Mouse (Mus musculus): Measurements from ENCODE around the gene Tmem120a.

Tmem120a gene

DNA sequence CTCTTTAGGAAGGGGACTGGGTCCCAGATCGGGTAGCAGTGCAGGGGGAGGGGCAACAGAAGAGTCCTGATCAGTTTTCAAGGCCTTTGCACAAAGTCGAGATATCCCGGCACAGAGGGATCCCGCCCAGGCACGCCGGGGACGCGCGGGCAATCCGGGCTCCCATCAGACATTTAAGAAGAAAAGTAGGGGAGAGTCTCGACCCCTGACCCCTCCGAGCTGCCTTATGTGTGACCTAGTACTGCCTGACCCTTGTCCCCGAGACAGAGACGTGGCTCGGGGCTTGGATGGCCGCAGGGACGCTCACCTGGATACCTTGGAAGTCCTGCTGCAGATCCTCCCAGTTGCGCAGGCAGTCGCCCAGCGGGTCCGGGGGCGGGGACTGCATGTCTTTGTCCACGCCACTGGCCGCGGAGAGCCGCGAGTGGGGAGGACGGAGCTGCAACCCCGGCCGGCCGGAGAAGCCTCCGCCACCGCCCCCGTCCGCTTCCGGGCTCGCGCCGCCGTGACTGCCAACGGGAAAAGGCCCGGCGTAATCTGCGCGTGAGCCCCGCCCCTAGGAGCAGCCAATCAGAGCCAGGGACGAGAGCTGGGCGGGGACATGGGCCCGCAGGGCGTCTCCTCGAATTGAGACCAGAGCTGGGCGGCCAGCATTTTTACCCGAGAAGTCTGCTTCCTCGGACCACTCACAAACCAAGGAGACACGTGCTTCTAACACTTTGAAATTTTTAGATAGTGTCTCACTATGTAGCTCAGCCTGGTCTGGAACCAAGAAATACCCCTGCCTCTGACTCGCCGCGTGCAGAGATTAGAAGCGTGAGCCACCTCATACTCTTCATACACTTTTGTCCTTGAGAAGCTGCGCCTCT lies at the start of gene Tmem120a:
Gene Tmem120a (minus strand): TSS at position 708 of the 869 bp plus-strand sequence.
- peak; percentile 95 for DNase-seq (ENCODE audit: low read depth, low spot score)

DNA sequence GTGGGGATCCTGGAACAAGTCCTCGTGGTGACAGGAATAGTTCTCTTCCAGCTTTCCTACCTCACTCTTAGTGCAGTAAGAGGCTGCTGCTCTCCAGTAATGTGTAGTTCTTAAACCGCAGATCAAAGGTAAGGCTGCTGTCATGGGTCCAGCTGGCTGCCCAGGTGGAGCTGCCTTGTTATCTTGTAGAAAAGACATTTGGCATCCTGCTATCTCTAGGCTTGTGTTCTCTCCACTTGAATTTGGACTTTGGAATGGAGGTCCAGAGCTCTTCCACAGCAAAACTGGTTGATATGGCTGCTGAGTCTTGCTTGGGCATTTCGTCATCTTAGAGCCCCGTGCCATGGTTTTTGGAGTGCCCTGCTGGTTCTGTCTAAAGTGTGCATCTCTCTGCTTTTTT lies 38.7 kb upstream of the Tmem120a start:
- no peak for DNase-seq (ENCODE audit: low read depth, low spot score)

GRCm38 (mm10) chr5:135780331-135780730 lies 36.1 kb upstream of the Tmem120a start:
- no peak for DNase-seq (ENCODE audit: low read depth, low spot score)

DNA sequence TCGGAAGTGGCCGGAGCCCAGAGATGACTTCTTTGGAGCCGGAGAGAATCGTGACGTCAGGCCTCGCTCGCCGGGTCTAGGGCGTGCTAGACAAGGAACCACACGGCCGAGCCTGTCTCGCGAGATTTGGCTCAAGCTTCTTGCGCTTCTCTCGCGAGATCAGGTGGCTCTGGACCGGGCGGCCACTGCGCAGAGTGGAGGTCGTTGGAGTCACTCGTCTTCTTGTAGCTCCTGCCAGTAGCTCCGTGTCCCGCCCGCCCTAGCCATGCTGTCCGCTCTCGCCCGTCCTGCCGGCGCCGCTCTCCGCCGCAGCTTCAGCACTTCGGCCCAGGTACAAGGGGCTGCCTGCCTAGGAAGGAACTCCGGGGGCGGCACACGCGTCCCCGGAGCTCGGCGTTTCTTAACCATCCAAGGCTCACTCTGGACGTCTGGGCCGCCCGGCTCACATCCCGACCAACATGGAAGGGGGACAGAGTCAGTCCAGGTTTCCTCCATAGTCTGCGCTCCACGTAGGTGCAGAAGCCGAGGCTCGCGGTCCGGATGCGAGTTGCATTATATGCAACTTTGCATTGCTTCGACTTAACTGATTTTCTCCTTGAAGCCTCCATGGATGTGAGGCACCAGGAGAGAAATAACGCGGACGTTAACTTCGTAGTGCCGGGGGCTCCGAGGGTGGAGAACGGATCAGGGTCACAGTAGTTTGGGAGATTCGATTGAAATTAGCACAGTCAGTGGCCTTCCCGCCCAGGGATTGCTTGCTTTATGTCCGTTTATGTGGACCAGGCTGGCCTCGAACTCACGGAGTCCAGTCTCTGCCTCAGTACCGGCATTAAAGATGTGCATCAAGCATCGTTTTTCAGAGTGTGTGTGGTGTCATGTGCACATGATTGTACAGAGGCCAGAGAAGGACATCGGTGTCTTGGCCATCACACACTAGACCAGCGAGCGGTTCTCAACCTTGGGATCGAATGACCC lies 34.5 kb upstream of the Tmem120a start, which contains the start of gene Mdh2:
Gene Mdh2 (plus strand): TSS at position 10 of the 975 bp plus-strand sequence.
- peak; percentile 100 for DNase-seq (ENCODE audit: low read depth, low spot score)

GRCm38 (mm10) chr5:135777796-135778470 lies 33.7 kb upstream of the Tmem120a start, which contains the start of gene Styxl1:
Gene Styxl1 (minus strand): TSS chr5:135778385.
- DNase-seq (ENCODE audit: low read depth, low spot score) = peak; percentile 57

DNA sequence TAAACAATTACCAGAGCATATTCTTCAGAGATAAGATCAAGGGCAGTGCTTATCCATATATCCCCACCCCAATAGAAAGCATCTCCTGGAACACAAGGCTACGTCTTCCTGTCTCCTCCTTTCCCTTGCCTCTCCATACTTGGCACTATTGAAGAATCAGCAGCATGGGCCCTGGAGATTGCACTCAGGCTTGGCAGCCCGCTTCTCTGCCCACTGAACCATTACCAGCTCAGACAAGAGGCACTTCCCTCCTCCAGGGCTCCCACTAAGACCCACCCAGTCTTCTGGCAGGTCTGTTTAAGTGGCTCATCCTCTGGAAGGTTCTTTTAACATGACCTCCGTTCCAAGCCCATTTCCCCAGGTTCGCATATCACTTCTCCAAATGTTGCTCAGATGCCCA lies 32.3 kb upstream of the Tmem120a start:
- DNase-seq (ENCODE audit: low read depth, low spot score) = no peak

DNA sequence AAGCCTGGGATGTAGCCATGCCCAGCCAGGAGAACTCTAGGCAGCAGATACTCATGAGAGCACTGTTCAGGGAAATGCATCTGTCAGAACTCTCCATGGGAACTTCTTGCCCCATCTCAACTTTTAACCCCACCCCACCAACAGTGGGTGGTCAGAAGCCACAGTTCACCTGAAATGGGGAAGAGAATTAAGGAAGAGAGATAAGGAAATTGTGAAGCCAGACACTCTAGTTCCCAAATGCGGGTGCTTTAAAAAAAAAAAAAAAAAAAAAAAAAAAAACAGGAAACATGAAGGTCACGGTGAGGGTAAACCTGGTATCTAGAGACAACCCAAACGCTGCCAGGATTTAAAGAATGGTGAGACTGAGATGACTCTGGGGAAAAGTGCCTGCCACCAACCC lies 28.3 kb upstream of the Tmem120a start:
- no peak for DNase-seq (ENCODE audit: low read depth, low spot score)

- no peak for DNase-seq (ENCODE audit: low read depth, low spot score)
Observed at GRCm38 (mm10) chr5:135764971-135765370, 20.7 kb upstream of the Tmem120a start.

DNA sequence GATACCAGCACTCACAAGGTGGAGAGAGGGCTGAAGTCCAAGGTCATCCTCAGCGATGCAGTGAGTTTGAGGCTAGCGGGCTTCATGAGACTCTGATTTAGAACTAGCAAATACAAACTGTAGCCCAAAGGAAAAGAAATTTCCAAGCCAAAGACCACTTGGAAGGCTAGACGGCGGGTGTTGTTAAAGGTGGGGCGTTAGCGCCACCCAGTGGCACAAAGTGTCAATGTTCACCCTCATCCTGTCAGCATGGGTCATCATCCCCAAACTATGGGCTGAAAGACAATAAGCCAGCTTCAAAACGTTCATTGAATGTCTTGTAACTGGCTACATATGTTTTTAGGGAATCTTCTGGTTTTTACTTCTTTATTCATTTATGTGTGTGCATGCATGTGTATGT lies 19.3 kb upstream of the Tmem120a start:
- DNase-seq (ENCODE audit: low read depth, low spot score) = peak; percentile 74

- no peak for DNase-seq (ENCODE audit: low read depth, low spot score)
Observed at GRCm38 (mm10) chr5:135761881-135762280, 17.6 kb upstream of the Tmem120a start.

DNA sequence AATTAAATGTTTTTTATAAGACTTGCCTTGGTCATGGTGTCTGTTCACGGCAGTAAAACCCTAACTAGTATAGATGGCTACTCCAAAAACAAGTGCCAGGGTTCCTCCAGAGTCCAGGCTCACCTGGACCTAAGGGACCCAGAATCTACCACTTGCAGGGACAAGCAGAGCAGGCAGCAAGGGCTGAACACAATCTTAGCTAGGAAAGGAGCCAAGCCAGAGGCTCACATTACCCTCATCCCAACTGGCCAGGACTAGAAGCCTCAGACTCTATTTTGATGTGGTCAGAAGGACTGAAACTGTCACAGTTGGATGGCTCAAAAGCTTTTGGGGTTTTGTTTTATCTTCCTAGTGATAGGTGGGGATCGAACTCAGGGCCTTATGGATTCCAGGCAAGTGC lies 7.3 kb upstream of the Tmem120a start:
- no peak for DNase-seq (ENCODE audit: low read depth, low spot score)

DNA sequence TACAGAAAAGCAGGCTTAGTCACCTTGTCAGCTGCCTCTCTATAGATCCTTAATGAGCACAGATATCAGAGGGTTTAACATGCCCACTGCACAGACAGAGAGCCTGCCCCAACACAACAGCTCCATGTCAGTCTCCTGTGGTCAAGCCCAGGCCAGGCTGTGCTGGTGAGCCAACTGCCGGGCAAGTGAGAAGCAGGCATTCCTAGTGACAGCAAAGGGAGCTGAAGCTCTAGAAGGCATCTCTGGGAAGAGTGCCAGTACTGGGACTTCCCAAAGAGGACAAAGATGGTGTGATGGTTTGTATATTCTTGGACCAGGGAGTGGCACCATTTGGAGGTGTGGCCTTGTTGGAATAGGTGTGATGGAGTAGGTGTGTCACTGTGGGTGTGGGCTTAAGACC lies 6.8 kb upstream of the Tmem120a start:
- DNase-seq (ENCODE audit: low read depth, low spot score) = no peak

GRCm38 (mm10) chr5:135744742-135745141 lies 494 bp upstream of the Tmem120a start:
- DNase-seq (ENCODE audit: low read depth, low spot score) = no peak

DNA sequence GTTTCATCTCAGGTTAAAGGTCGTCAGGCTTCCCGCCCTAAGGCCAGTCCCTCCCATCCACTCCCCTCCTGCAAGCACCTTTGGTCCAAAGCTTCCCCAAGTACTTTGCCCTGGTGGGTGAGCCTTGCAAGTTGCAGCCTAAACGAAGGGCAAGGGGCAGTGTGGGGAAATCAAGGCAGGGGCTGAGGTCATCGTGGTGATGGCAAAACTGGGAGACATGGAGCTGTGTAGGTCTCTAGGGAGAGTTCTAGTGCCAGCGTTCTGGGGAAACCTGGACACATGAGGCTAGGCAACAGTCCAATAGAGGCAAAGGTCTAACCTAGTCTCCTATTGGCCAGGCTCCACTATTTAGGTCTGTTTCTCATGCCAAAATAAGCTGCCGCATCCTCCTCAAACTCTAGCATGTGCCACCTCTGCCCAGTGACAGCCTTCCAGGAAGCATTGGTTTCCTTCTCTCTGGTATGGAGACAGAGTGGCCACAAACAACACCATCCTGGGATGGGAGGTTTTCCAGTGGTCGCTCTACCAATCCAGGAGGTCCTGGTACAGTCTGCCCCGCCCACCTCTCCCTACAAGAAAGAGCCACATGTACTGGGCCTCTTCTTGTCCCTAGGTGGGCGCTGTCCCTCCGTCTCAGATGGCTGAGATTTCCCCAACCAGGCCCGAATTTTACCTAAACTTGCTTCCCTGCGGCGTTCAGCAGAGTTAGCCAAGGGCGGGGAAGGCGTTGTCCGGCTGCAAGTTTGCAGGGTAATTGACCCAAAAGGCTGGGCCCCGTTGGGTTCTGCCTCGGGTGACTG lies 1.1 kb downstream of the Tmem120a start:
- peak; percentile 54 for DNase-seq (ENCODE audit: low read depth, low spot score)

DNA sequence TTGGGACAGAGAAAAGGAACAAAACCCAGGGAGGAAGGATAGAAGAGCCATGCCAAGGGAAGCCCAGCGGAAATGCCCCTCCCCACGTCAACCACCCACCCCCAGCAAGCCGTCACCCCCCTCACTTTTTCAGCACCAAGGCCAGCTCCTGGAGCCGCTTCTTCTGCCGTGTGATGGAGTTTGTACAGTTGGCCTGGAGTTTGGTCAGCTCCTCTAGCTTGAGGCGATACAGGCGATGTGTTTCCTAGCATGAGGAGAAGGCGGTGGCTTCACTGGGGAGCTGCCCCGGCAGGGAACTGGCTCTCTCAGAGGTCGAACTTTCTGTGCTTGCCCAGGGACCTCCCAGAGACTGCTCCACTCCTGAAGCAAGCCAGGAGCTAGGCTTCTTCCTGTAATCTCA lies 2.1 kb downstream of the Tmem120a start:
- DNase-seq (ENCODE audit: low read depth, low spot score) = no peak

- DNase-seq (ENCODE audit: low read depth, low spot score) = no peak
Observed at GRCm38 (mm10) chr5:135738266-135738665, 6.0 kb downstream of the Tmem120a start.

DNA sequence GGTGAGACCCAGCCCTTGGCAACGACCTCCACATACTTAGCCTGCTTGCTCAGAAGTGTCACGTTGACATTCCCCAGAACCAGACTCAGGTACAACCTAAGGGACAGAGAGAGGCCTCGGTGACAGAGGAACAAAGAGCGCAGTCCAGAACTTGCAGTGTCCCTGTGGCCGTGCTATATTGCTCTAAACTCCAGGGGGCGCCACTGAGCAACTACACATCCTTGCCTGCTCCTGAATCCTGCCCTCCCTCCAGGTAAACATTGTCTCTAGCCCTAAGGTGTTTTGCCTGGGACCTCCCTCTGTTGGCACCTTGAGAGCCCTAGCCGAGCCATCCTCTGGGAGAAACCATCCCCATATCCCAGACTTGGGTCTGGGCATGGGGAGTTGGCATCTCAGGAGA lies 7.1 kb downstream of the Tmem120a start:
- peak; percentile 20 for DNase-seq (ENCODE audit: low read depth, low spot score)

GRCm38 (mm10) chr5:135736544-135736943 lies 7.7 kb downstream of the Tmem120a start:
- no peak for DNase-seq (ENCODE audit: low read depth, low spot score)

DNA sequence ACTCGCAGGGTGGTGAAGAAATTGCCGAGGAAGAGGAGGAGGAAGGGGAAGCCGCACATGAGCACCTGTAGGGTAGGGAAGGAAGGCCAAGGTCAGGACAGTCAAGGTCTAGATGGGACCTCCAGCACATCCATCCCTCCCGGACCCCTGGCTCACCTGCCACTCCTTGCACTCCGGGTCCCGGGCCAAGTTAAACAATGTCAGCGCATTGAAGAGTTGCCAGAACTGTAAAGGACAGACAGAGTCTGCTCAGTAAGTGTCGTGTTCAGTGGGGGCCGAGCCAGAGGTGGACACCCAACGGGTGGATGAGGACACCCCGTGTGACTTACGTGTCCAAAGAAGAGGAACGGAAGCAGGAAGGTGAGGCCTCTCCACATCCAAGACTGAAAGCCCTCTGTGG lies 8.5 kb downstream of the Tmem120a start:
- no peak for DNase-seq (ENCODE audit: low read depth, low spot score)

- DNase-seq (ENCODE audit: low read depth, low spot score) = no peak
Observed at GRCm38 (mm10) chr5:135734057-135734680, 10.1 kb downstream of the Tmem120a start.

Data from brain, adult 2 months (tissue).